ENCODE assay signal across 22 mouse cellular contexts in genomic region chr14:72740336-72740735, GRCm38 (mm10). TPM values are rescaled to one million over a fixed set of nuclear protein-coding genes. Genes with fewer than 3 reads are reported as not detected.
A peak's percentile ranks its signal among the peaks of the same experiment; 100 is the strongest.
DNase-seq lines count a peak whose midpoint lies in the region; ATAC-seq and TF ChIP-seq lines count a peak whose summit lies in the region.
"Had no signal": no experiment of that assay in that cellular context is flagged by ENCODE, and none has a peak within 500 bp of the region (broad histone marks: within the 10 kb centered on the region; RNA-seq: fewer than 3 reads in every experiment).

No protein-coding gene starts in this region.

- TF ChIP-seq CTCF in MEL (IDR thresholded peaks at IDR 0.05 in 2 of 3, conservative IDR thresholded peaks at IDR 0.05 in 1 of 3; ENCODE audit: control insufficient read depth in 1 of 3, insufficient read depth in 1 of 3, low read depth in 2 of 3, low read length in 3 of 3, poor library complexity in 1 of 3, severe bottlenecking in 1 of 3), result no peak

- no peak for TF ChIP-seq POLR2A in MEL (IDR thresholded peaks at IDR 0.05; ENCODE audit: control insufficient read depth in 1 of 2, insufficient read depth in 1 of 2, low read depth in 1 of 2, low read length in 2 of 2, poor library complexity in 1 of 2)

- peak in 1 of 2 experiments; percentile 10; a peak in 1 of 4 replicates for TF ChIP-seq EP300 in MEL (IDR thresholded peaks at IDR 0.05; ENCODE audit: low read depth in 1 of 2, low read length in 2 of 2)

- H3K36me3 ChIP-seq in MEL (ENCODE audit: control insufficient read depth in 1 of 2, insufficient read depth in 2 of 2, low read length in 2 of 2), result peaks cover 0 to 3% of the 10 kb centered on the region in 2 experiments; a peak in 2 of 4 replicates
- no peaks in the 10 kb centered on the region for H3K36me3 ChIP-seq in intestine, embryonic 15.5 days
- no peaks in the 10 kb centered on the region for H3K36me3 ChIP-seq in forebrain, embryonic 11.5 days (ENCODE audit: control insufficient read depth, insufficient read depth, low read length)
- H3K36me3 ChIP-seq: embryonic facial prominence, embryonic 13.5 days; G1E; heart, embryonic 13.5 days; hindbrain, embryonic 12.5 days had no signal

- H3K79me2 ChIP-seq in MEL (ENCODE audit: control insufficient read depth, insufficient read depth, low read length, poor library complexity), result no peaks in the 10 kb centered on the region

- peak; percentile 82 for ATAC-seq in megakaryocyte, adult 5-6 weeks (ENCODE audit: poor library complexity, severe bottlenecking)
- peak; percentile 61 for ATAC-seq in neutrophil, adult 5-6 weeks (ENCODE audit: extremely low read depth, insufficient number of reproducible peaks, low FRiP score, poor library complexity, severe bottlenecking)
- no peak for ATAC-seq in intestine, embryonic 15.5 days
- no peak for ATAC-seq in forebrain, embryonic 11.5 days (replicated peaks; ENCODE audit: low FRiP score)
- ATAC-seq: activated CD4-positive, CD25-positive, alpha-beta regulatory T cell, adult 4 months; forebrain, embryonic 13.5 days; forebrain, postnatal 0 days; hindbrain, embryonic 16.5 days; inflammation-experienced regulatory T-cells, adult 6 months had no signal

- H3K9me3 ChIP-seq in MEL (replicated peaks; ENCODE audit: insufficient read depth, low read length), result no peaks in the 10 kb centered on the region
- H3K9me3 ChIP-seq in intestine, embryonic 15.5 days, result no peaks in the 10 kb centered on the region
- no peaks in the 10 kb centered on the region for H3K9me3 ChIP-seq in forebrain, embryonic 11.5 days (ENCODE audit: control insufficient read depth, low read length)
- H3K9me3 ChIP-seq: embryonic facial prominence, embryonic 13.5 days; forebrain, embryonic 13.5 days; G1E; heart, embryonic 13.5 days; hindbrain, embryonic 12.5 days had no signal

- WGBS in intestine, embryonic 15.5 days, result 85% methylated on average over 5 of the region's 5 CpGs
- 84% methylated on average over 5 of the region's 5 CpGs for WGBS in forebrain, embryonic 11.5 days

- no peak overlapping the region for H3K4me2 ChIP-seq in intestine, embryonic 15.5 days (replicated peaks)
- H3K4me2 ChIP-seq in forebrain, embryonic 11.5 days (ENCODE audit: low read depth, low read length, severe bottlenecking), result no peak overlapping the region
- H3K4me2 ChIP-seq: embryonic facial prominence, embryonic 13.5 days; forebrain, embryonic 13.5 days; heart, embryonic 13.5 days; hindbrain, embryonic 12.5 days had no signal

- H3K4me3 ChIP-seq in MEL (ENCODE audit: control insufficient read depth in 1 of 2, insufficient read depth in 1 of 2, low read depth in 2 of 2, low read length in 2 of 2), result no peak overlapping the region
- no peak overlapping the region for H3K4me3 ChIP-seq in intestine, embryonic 15.5 days (replicated peaks)
- no peak overlapping the region for H3K4me3 ChIP-seq in forebrain, embryonic 11.5 days (ENCODE audit: low read depth, low read length)
- H3K4me3 ChIP-seq: embryonic facial prominence, embryonic 13.5 days; forebrain, embryonic 13.5 days; heart, embryonic 13.5 days; hindbrain, embryonic 12.5 days had no signal

- no peak overlapping the region for H3K27ac ChIP-seq in MEL (ENCODE audit: control insufficient read depth, low read depth, low read length)
- no peak overlapping the region for H3K27ac ChIP-seq in intestine, embryonic 15.5 days
- no peak overlapping the region for H3K27ac ChIP-seq in forebrain, embryonic 11.5 days (ENCODE audit: low read depth, low read length)
- H3K27ac ChIP-seq: embryonic facial prominence, embryonic 13.5 days; forebrain, embryonic 13.5 days; heart, embryonic 13.5 days; hindbrain, embryonic 12.5 days had no signal

- H3K27me3 ChIP-seq in MEL (ENCODE audit: control insufficient read depth in 1 of 2, insufficient read depth in 2 of 2, low read length in 2 of 2), result no peaks in the 10 kb centered on the region
- H3K27me3 ChIP-seq in intestine, embryonic 15.5 days (replicated peaks), result no peaks in the 10 kb centered on the region
- H3K27me3 ChIP-seq in forebrain, embryonic 11.5 days (ENCODE audit: control insufficient read depth, insufficient read depth, low read length), result no peaks in the 10 kb centered on the region
- H3K27me3 ChIP-seq: embryonic facial prominence, embryonic 13.5 days; forebrain, embryonic 13.5 days; heart, embryonic 13.5 days; hindbrain, embryonic 12.5 days had no signal

- H3K4me1 ChIP-seq in MEL (ENCODE audit: control insufficient read depth in 1 of 2, insufficient read depth in 2 of 2, low read length in 2 of 2), result no peaks in the 10 kb centered on the region; a peak in 1 of 4 replicates
- no peaks in the 10 kb centered on the region for H3K4me1 ChIP-seq in intestine, embryonic 15.5 days (replicated peaks)
- no peaks in the 10 kb centered on the region for H3K4me1 ChIP-seq in forebrain, embryonic 11.5 days (replicated peaks; ENCODE audit: control insufficient read depth, insufficient read depth, low read length)
- H3K4me1 ChIP-seq: heart, embryonic 13.5 days; hindbrain, embryonic 12.5 days had no signal

- no peak overlapping the region for H3K9ac ChIP-seq in MEL (ENCODE audit: control insufficient read depth, low read depth, low read length, poor library complexity, severe bottlenecking)
- H3K9ac ChIP-seq in intestine, embryonic 15.5 days, result no peak overlapping the region
- no peak overlapping the region for H3K9ac ChIP-seq in forebrain, embryonic 11.5 days (ENCODE audit: low read length)
- H3K9ac ChIP-seq: embryonic facial prominence, embryonic 13.5 days; forebrain, embryonic 13.5 days; forebrain, postnatal 0 days; heart, embryonic 13.5 days; hindbrain, embryonic 12.5 days had no signal

- TF ChIP-seq RAD21 in MEL (IDR thresholded peaks at IDR 0.05; ENCODE audit: low read depth, low read length), result no peak

- DNase-seq in A20 (ENCODE audit: low read depth, low spot score), result peak; percentile 79
- DNase-seq in MEL (ENCODE audit: low read depth, low spot score), result peak; percentile 20
- no peak for DNase-seq in forebrain, embryonic 11.5 days (ENCODE audit: low spot score)
- no peak for DNase-seq in urinary bladder, adult 2 months (ENCODE audit: low spot score)
- DNase-seq: adrenal gland, postnatal 14 days; cerebellum, adult 8-10 months; cerebellum, postnatal 25 days; forebrain, postnatal 0 days; gastrocnemius, postnatal 14 days; heart, adult 11 months; heart, postnatal 4 days had no signal

TF ChIP-seq in MEL, 35 proteins besides CTCF, POLR2A, EP300 and RAD21:
- TF ChIP-seq UBTF (IDR thresholded peaks at IDR 0.05; ENCODE audit: borderline replicate concordance, insufficient read depth, low read depth, low read length) (no peak), TCF12 (IDR thresholded peaks at IDR 0.05; ENCODE audit: low read depth, low read length) (no peak), ZMIZ1 (IDR thresholded peaks at IDR 0.05; ENCODE audit: low read depth, low read length) (no peak), NELFE (IDR thresholded peaks at IDR 0.05; ENCODE audit: low read depth, low read length) (no peak), MXI1 (IDR thresholded peaks at IDR 0.05; ENCODE audit: low read depth, low read length) (no peak), MYB (IDR thresholded peaks at IDR 0.05; ENCODE audit: low read depth, low read length) (no peak), HCFC1 (IDR thresholded peaks at IDR 0.05; ENCODE audit: low read depth, low read length) (no peak), MAFK (IDR thresholded peaks at IDR 0.05; ENCODE audit: borderline replicate concordance, low read depth, low read length) (no peak), TBP (IDR thresholded peaks at IDR 0.05; ENCODE audit: low read depth, low read length) (no peak), MEF2A (IDR thresholded peaks at IDR 0.05; ENCODE audit: extremely low read depth, insufficient replicate concordance, low read depth, low read length, poor library complexity, severe bottlenecking) (no peak), POLR2AphosphoS5 (IDR thresholded peaks at IDR 0.05; ENCODE audit: borderline replicate concordance, low read depth, low read length) (no peak), RCOR1 (IDR thresholded peaks at IDR 0.05; ENCODE audit: low read depth, low read length) (no peak), ETS1 (IDR thresholded peaks at IDR 0.05; ENCODE audit: low read depth, low read length) (no peak), USF1 (IDR thresholded peaks at IDR 0.05; ENCODE audit: low read depth, low read length) (no peak), CHD2 (IDR thresholded peaks at IDR 0.05; ENCODE audit: low read length) (no peak), ZNF384 (IDR thresholded peaks at IDR 0.05; ENCODE audit: low read depth, low read length) (no peak), POLR2AphosphoS2 (IDR thresholded peaks at IDR 0.05; ENCODE audit: low read length) (no peak), ZKSCAN1 (IDR thresholded peaks at IDR 0.05; ENCODE audit: low read depth, low read length) (no peak), GABPA (IDR thresholded peaks at IDR 0.05; ENCODE audit: low read depth, low read length) (no peak), KAT2A (conservative IDR thresholded peaks at IDR 0.05; ENCODE audit: low read depth, low read length) (no peak)

RNA-seq across cellular contexts. Expression of gene Fndc3a, which starts 30.5 kb away (rescaled TPM):
- total RNA-seq in MEL (2012; rRNA removed), result 3.9 and 4.2 TPM in 2 replicates
- 1 to 10 TPM in 1 of 2 experiments, not detected in 1; 9.0 TPM for polyA plus RNA-seq in MEL (2012; ENCODE audit: insufficient read depth in 1 of 2, insufficient read length in 2 of 2, low read depth in 1 of 2, low replicate concordance in 2 of 2, missing spikeins in 1 of 2)
- 38.7 and 43.2 TPM in 2 replicates for total RNA-seq in megakaryocyte, adult 5-6 weeks (2015)
- 40.7 and 49.9 TPM in 2 replicates for total RNA-seq in megakaryocyte, adult 5-6 weeks (2017)
- 70.4 and 72.5 TPM in 2 replicates for total RNA-seq in neutrophil, adult 5-6 weeks (2017)
- polyA plus RNA-seq in intestine, embryonic 15.5 days (2015; fragmentation: Nextera tagmentation; extraction: Ambion mirVana), result 44.5 and 53.3 TPM in 2 replicates
- polyA plus RNA-seq in forebrain, embryonic 11.5 days (2014; fragmentation: Nextera tagmentation; extraction: Ambion mirVana), result 39.1 and 43.4 TPM in 2 replicates
- 19.7 and 26.7 TPM in 2 replicates for polyA plus RNA-seq in urinary bladder, adult 2 months (2012; rRNA removed)

Comparison
In these comparisons a context has a peak if more than half of its experiments do, and no peak if none do; other contexts are left out.
1. DNase-seq: peak in A20 (single experiment) and MEL (single experiment); none in forebrain, embryonic 11.5 days (single experiment) and urinary bladder, adult 2 months (single experiment).
2. ATAC-seq: peak in megakaryocyte, adult 5-6 weeks (single experiment) and neutrophil, adult 5-6 weeks (single experiment); none in intestine, embryonic 15.5 days (single experiment) and forebrain, embryonic 11.5 days (single experiment).